Mouse (Mus musculus) kidney, embryonic 15.5 days (tissue): Measurements from ENCODE around the gene Ptpn9. TPM values are rescaled to one million over a fixed set of nuclear protein-coding genes. Genes with fewer than 3 reads are reported as not detected.
"Not testable (repeated sequence)": the region's sequence is repeated elsewhere in the genome, so short reads cannot be mapped to it uniquely, and the experiment has no call there.

Experiments used
- ATAC-seq: fragments of 200-750 bp; cut with Nextera tagmentation; replicated peaks from 2 replicates; pipeline ENCODE4 v1.8.0; 2017; ENCODE audit warnings: moderate TSS enrichment; ENCODE audit not compliant: low FRiP score
- H3K27ac ChIP-seq: fragments of 300-500 bp; sonication (generic); 2 replicates; pipeline ENCODE4 v1.5.1; 2015; ENCODE audit warnings: mild to moderate bottlenecking, inconsistent platforms
- H3K27me3 ChIP-seq: fragments of 300-500 bp; sonication (generic); 2 replicates; pipeline ENCODE4 v1.6.1; 2015; ENCODE audit warnings: inconsistent platforms
- H3K36me3 ChIP-seq: fragments of 300-500 bp; sonication (generic); 2 replicates; pipeline ENCODE4 v1.6.1; 2015; ENCODE audit warnings: inconsistent platforms
- H3K4me1 ChIP-seq: fragments of 300-500 bp; sonication (generic); 2 replicates; pipeline ENCODE4 v1.6.1; 2015; ENCODE audit warnings: inconsistent platforms
- H3K4me2 ChIP-seq: fragments of 300-500 bp; sonication (generic); 2 replicates; pipeline ENCODE4 v1.6.1; 2015; ENCODE audit warnings: moderate library complexity, mild to moderate bottlenecking, inconsistent platforms
- H3K4me3 ChIP-seq: fragments of 300-500 bp; sonication (generic); replicated peaks from 2 replicates; pipeline ENCODE4 v1.5.1; 2015; ENCODE audit warnings: mild to moderate bottlenecking, inconsistent platforms
- H3K9ac ChIP-seq: fragments of 300-500 bp; sonication (generic); 2 replicates; pipeline ENCODE4 v1.6.1; 2015; ENCODE audit warnings: mild to moderate bottlenecking, inconsistent platforms
- H3K9me3 ChIP-seq: fragments of 300-500 bp; sonication (generic); replicated peaks from 2 replicates; pipeline ENCODE4 v1.6.1; 2016; ENCODE audit warnings: inconsistent platforms
- WGBS: fragments of 180-500 bp; shearing (Covaris S2); methylation state at CpG from one replicate; pipeline ENCODE4 v1.1.7; 2015; ENCODE audit warnings: mixed read lengths; 5-methylcytosine and 5-hydroxymethylcytosine counted together
- polyA plus RNA-seq: library from polyadenylated mRNA; unstranded; fragments of >200 nt; fragmentation: Nextera tagmentation; extraction: Ambion mirVana; gene quantifications from 2 replicates; pipeline ENCODE4 v1.2.1, GENCODE M21; 2015

Ptpn9 gene
- polyA plus RNA-seq = 22.7 and 24.2 TPM in 2 replicates

DNA sequence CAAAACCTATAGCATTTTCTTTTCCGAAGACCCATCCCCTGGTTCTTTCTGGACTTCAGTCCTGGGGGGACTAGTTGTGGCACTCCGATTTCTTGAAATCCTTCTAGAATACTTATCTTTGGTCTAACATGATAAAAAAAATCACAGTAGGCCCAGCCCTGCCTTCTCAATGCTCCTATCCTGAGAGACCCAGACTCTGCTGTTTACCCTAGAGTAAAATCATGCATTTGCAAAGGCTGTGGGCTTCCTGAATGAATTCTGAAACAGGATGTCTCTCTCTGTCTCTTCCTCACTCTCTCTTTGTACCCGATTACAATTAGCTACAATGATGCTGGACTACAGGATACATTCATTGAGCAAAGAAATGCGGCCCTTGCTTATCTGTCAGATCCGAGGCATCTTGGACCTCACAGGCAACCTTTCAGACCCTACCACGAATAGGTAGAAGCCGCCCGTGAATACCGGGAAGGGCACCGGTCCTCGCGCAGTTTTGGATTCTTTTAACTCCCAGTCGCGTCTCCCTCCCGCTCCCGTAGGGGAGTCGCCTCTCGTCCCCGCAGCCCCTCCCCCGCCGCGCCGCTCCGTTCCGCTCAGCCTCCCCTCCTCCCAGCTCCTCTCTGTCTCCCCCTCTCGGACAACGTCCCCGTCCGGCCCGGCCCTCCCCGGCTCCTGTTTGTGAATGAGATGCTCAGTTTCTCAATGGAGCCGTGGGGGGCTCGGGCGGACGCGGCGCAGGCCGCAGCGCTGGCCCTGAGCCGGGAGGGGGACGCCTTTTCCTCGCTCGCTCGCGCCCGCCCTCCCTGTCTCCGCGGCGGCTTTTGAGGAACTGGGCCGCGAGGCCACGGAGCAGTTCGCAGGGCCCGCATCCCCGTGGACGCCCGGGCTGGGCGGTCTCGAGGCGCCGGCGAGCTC, at the start of gene Ptpn9:
Gene Ptpn9, plus strand, starts transcription at position 638 of the 912 bp plus-strand sequence.
- H3K36me3 ChIP-seq = no peaks in the 10 kb centered on the region
- peak within 1 kb of the TSS; percentile 98 for H3K27ac ChIP-seq
- no peaks in the 10 kb centered on the region for H3K9me3 ChIP-seq
- peak within 1 kb of the TSS; percentile 63 for H3K4me2 ChIP-seq
- peaks cover 15% of the 10 kb centered on the region for H3K4me1 ChIP-seq
- peak within 1 kb of the TSS; percentile 96 for H3K4me3 ChIP-seq
- WGBS = 4% methylated on average over 57 of the region's 62 CpGs
- ATAC-seq = peak; percentile 94
- H3K27me3 ChIP-seq = no peaks in the 10 kb centered on the region
- H3K9ac ChIP-seq = peak within 1 kb of the TSS; percentile 91

DNA sequence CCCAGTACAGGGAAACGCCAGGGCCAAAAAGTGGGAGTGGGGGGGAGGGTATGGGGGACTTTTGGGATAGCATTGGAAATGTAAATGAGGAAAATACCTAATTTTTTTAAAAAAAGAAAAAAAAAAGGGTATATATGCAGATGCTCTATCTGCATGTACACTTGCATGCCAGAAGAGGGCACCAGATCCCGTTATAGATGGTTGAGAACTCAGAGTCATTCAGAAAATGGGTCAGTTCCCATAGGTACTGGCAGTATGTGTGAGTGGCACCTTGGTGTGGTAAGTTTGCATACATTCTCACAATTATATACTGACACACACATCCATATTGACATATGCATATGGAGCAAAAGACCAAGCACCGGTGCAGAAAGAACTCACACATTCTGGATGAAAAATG, 47.2 kb upstream of the Ptpn9 start:
- H3K9ac ChIP-seq, H3K4me3 ChIP-seq, H3K36me3 ChIP-seq, H3K27ac ChIP-seq, H3K27me3 ChIP-seq, H3K4me2 ChIP-seq, H3K9me3 ChIP-seq, ATAC-seq: not testable (repeated sequence)
- peaks cover 16% of the 10 kb centered on the region for H3K4me1 ChIP-seq
- WGBS = 18% methylated on average over 3 of the region's 3 CpGs

- WGBS = 45% methylated on average over 5 of the region's 5 CpGs
- H3K4me2 ChIP-seq, H3K36me3 ChIP-seq, H3K9me3 ChIP-seq, H3K9ac ChIP-seq, ATAC-seq, H3K27ac ChIP-seq, H3K27me3 ChIP-seq, H3K4me3 ChIP-seq: not testable (repeated sequence)
- peaks cover 16% of the 10 kb centered on the region for H3K4me1 ChIP-seq
Measured at GRCm38 (mm10) chr9:56948699-56949098, 46.0 kb upstream of the Ptpn9 start.

DNA sequence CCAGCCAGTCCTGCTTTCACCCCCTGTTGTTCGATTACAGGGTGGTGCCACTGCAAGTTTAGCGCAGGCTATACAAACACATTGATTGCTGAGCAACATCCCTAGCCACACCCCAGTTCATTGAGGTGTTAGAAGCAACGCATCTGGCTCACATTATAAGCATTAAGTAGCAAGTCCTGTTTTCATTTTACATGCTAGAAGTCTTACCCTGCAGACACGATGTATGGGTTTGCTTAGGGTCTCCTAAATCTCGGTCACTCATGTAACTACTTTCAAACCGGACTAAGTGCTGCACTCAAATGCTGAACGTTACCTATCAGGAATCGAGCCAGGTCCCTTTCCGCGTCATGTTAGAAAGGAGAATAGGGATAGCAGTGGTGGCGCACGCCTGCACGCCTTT, 45.0 kb upstream of the Ptpn9 start:
- H3K4me1 ChIP-seq = peaks cover 16% of the 10 kb centered on the region
- no peak for ATAC-seq
- H3K27ac ChIP-seq = 0 out of 2 replicates have a peak overlapping the region, but pooled peaks have one; percentile 41
- H3K4me2 ChIP-seq = peak overlapping the region; percentile 84
- no peaks in the 10 kb centered on the region for H3K36me3 ChIP-seq
- peak overlapping the region; percentile 82; the same call in 1 of the 2 replicates for H3K9ac ChIP-seq
- H3K27me3 ChIP-seq = no peaks in the 10 kb centered on the region
- no peaks in the 10 kb centered on the region for H3K9me3 ChIP-seq
- H3K4me3 ChIP-seq = peak overlapping the region; percentile 73
- WGBS = 21% methylated on average over 13 of the region's 13 CpGs

DNA sequence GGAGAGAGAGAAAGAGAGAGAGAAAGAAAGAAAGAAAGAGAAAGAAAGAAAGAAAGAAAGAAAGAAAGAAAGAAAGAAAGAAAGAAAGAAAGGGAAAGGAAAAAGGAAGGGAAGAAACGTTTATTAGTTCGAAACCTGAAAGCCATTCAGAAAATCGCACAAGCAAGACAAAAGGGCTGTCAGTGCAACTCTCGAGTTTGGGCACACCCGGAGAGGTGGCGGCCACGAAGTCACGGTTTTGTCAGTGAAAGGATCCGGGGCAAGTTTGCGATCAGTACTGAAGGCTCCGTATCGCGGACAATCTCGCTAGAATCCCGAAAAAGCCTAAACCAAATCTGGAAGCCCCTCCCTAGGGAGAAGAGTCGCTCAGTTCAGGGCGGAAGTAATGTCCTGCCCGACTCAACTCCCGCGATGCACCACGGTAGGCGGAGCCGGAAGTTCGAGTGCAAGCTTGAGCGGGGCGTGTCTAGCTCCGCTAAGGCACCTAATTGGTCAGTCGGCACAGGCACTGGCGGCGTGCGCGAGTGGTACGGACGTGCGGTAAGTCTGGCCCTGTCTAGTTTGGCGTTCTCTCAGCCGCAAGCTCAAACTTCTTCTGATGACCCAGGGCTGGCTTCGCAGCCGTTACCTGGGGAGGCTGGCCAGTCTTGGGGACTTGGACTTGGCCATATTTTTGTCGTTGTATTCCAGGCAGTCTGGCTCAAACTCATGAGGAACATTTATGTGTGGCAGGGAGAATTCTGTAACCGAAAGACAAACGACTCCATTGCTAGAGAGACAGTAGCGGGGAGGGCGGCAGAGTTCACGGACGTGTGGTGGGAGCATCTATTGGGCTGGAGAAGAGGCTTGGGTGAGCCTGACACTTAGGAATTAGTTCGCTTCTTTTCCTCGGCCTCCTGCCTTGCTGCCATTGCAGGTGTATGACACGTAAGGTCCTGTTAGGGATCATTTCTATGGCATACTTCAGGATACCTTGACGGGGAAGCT, 44.0 kb upstream of the Ptpn9 start, which contains the start of gene Snupn:
Gene Snupn, plus strand, starts transcription at position 465 of the 987 bp plus-strand sequence.
- no peaks in the 10 kb centered on the region for H3K27me3 ChIP-seq
- WGBS = under 1% methylated on average over 50 of the region's 50 CpGs
- H3K4me2 ChIP-seq = peak within 1 kb of the TSS; percentile 84
- peak within 1 kb of the TSS; percentile 82 for H3K9ac ChIP-seq
- no peaks in the 10 kb centered on the region for H3K9me3 ChIP-seq
- peak within 1 kb of the TSS; percentile 73 for H3K4me3 ChIP-seq
- peaks cover 16% of the 10 kb centered on the region for H3K4me1 ChIP-seq
- peak; percentile 99 for ATAC-seq
- peak within 1 kb of the TSS; percentile 90 for H3K27ac ChIP-seq
- no peaks in the 10 kb centered on the region for H3K36me3 ChIP-seq

DNA sequence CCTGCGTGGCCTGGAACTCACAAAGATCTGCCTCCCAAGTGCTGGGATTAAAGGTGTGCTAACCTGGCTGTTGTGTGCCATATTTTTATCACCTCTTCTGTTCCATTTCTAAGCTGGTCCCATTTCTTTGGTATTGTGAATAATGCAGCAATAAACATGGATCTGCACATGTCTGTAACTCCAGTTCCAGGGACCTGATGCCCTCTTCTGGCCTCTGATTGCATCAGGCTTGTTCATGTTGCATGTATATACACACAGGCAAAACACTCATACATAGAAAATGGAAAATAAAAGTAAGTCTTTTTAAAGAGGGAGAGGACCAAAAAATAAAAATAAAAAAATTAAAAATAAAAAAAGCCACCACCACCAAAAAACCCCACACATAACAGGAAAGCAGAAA, 41.2 kb upstream of the Ptpn9 start:
- no peak for ATAC-seq
- Histone ChIP-seq H3K9ac (no peak overlapping the region), H3K27me3 (no peaks in the 10 kb centered on the region), H3K9me3 (no peaks in the 10 kb centered on the region), H3K4me2 (no peak overlapping the region), H3K36me3 (peaks cover 12% of the 10 kb centered on the region), H3K4me3 (no peak overlapping the region), H3K4me1 (peaks cover 13% of the 10 kb centered on the region), H3K27ac (no peak overlapping the region)
- 93% methylated on average over 1 of the region's 1 CpGs for WGBS

- peak overlapping the region; percentile 45; the same call in 1 of the 2 replicates for H3K27ac ChIP-seq
- whole genome bisulfite sequencing = 44% methylated on average over 7 of the region's 7 CpGs
- no peaks in the 10 kb centered on the region for H3K9me3 ChIP-seq
- H3K9ac ChIP-seq = no peak overlapping the region
- no peaks in the 10 kb centered on the region for H3K4me1 ChIP-seq
- no peak for ATAC-seq
- H3K4me3 ChIP-seq = no peak overlapping the region
- H3K27me3 ChIP-seq = no peaks in the 10 kb centered on the region
- H3K4me2 ChIP-seq = no peak overlapping the region
- peaks cover 35% of the 10 kb centered on the region for H3K36me3 ChIP-seq
Measured at GRCm38 (mm10) chr9:56956966-56957675, 37.6 kb upstream of the Ptpn9 start.

DNA sequence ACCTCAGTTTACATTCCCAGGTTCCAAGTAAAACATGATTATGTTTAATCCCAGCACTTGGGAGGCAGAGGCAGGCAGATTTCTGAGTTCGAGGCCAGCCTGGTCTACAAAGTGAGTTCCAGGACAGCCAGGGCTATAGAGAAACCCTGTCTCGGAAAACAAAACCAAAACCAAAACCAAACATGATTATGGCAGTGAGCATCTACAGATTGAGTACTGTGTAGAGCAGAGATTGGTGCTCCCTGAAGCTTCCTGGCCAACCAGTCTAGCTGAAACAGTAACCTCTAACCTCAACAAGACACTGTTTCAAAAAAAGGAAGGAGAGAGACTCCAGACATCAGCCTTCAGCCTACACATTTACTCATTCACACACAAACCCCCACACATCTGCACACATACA, 36.0 kb upstream of the Ptpn9 start:
- Histone ChIP-seq H3K36me3 (peaks cover 51% of the 10 kb centered on the region), H3K4me2 (no peak overlapping the region), H3K4me1 (no peaks in the 10 kb centered on the region), H3K9ac (no peak overlapping the region), H3K27me3 (no peaks in the 10 kb centered on the region), H3K27ac (no peak overlapping the region), H3K9me3 (no peaks in the 10 kb centered on the region), H3K4me3 (no peak overlapping the region)
- WGBS = 95% methylated on average over 2 of the region's 2 CpGs
- no peak for ATAC-seq

GRCm38 (mm10) chr9:56961591-56961990, 33.1 kb upstream of the Ptpn9 start:
- no peak for ATAC-seq
- H3K4me1 ChIP-seq = no peaks in the 10 kb centered on the region
- H3K27me3 ChIP-seq = no peaks in the 10 kb centered on the region

GRCm38 (mm10) chr9:56970158-56970557, 24.6 kb upstream of the Ptpn9 start:
- Histone ChIP-seq H3K4me2 (no peak overlapping the region), H3K36me3 (peaks cover 49% of the 10 kb centered on the region), H3K27me3 (no peaks in the 10 kb centered on the region), H3K9me3 (no peaks in the 10 kb centered on the region), H3K9ac (no peak overlapping the region), H3K4me3 (no peak overlapping the region), H3K4me1 (no peaks in the 10 kb centered on the region), H3K27ac (no peak overlapping the region)
- ATAC-seq = no peak
- WGBS = 80% methylated on average over 2 of the region's 2 CpGs

More at GRCm38 (mm10) chr9:56961591-56961990, 33.1 kb upstream of the Ptpn9 start:
- H3K4me3 ChIP-seq = no peak overlapping the region
- H3K27ac ChIP-seq = no peak overlapping the region
- H3K4me2 ChIP-seq = no peak overlapping the region
- peaks cover 68% of the 10 kb centered on the region for H3K36me3 ChIP-seq
- WGBS = 90% methylated on average over 3 of the region's 3 CpGs
- H3K9me3 ChIP-seq = no peaks in the 10 kb centered on the region
- H3K9ac ChIP-seq = no peak overlapping the region

DNA sequence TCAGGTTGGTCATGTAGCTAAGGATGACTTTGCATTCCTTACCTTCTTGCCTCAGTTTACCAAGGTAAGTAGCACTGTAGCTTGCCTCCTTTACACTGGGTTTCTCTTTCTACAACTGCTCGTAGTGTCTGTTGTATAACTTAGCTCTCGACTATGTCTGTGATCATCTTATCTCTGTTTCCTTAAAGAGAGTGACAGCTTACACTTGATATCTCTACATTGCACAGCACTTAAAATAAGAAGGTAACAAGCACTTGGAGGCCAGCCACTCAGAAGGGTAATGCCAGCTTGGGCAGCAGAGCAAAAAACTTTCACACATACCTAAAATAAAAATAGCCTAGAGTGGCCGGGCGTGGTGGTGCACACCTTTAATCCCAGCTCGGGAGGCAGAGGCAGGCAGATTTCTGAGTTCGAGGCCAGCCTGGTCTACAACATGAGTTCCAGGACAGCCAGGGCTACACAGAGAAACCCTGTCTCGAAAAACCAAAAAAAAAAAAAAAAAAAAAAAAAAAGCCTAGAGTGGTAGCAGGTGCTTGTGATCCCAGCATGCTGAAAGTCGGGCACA, 20.7 kb upstream of the Ptpn9 start:
- peaks cover 39% of the 10 kb centered on the region for H3K36me3 ChIP-seq
- no peak overlapping the region for H3K4me3 ChIP-seq
- H3K27ac ChIP-seq = no peak overlapping the region
- no peak overlapping the region for H3K9ac ChIP-seq
- no peak overlapping the region for H3K4me2 ChIP-seq
- no peaks in the 10 kb centered on the region for H3K4me1 ChIP-seq
- ATAC-seq = no peak
- H3K27me3 ChIP-seq = no peaks in the 10 kb centered on the region
- no peaks in the 10 kb centered on the region for H3K9me3 ChIP-seq
- WGBS = 88% methylated on average over 8 of the region's 8 CpGs
